Mouse (Mus musculus): ENCODE measurements at regions not wholly inside any gene's neighbourhood (a gene's known extent, or its start where the extent isn't known, plus 50 kb on each side); places are given as distances from the start of the nearest gene placed in this dataset.
"Not testable (repeated sequence)": the region's sequence is repeated elsewhere in the genome, so short reads cannot be mapped to it uniquely, and the experiment has no call there.

DNA sequence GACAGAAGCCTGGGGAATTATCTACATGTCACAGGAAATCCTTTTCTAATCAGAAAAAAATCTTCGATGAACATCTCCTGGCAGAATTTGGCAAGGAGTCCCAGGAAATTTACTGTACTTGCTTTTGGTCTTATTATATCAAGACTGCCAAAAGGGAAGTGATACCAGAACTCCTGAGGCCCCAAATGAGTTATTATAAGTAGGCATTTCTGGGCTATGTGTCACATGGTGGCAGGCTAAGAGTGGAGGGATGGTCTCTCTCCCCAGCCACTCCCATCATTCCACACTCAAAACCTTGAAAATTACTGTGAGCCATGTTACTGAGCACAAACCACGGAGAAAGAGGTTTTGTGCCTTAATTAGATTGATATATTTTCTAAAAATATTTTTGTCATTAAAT lies 94.0 kb upstream of the Cdk6 start:
- no peak for DNase-seq (ENCODE audit: low spot score)

DNA sequence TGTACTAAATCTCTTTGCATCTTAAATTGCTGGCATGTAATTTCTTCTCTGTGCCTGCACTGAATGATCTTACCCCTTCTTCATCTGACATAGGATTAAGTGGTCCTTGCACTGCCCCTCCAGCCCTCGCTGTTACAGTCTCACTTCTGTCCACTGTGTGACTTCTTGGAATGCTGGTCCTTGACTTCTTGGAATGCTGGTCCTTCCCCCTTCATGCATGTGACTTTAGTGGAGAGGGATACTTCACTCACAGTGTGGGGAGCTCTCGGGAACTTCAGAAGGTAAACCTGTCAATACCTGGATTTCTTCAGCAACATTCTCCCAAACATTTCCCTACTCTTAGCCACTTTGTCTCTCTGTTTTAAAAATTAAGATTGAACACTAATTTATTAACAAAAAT lies 91.0 kb upstream of the Cdk6 start:
- DNase-seq (ENCODE audit: low spot score) = no peak

DNA sequence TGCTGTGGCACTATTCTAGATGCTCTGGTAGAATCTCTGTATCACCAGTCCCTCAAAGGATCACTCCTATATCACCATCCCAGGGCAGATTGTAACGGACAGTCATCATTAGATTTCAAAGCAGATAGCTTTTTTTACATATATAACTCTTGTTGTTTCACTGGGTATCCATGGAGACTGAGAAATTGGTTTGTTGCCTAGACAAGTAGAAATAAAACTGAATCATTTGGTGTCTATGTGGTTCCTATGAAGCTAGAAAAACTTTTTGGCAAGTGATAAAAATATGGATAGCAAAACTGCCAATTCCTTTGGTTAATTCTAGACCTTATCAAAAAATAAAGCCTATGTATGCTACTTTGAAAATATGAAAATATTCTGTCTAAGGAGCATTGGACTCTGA lies 81.0 kb upstream of the Cdk6 start:
- no peak for DNase-seq (ENCODE audit: low spot score)

DNA sequence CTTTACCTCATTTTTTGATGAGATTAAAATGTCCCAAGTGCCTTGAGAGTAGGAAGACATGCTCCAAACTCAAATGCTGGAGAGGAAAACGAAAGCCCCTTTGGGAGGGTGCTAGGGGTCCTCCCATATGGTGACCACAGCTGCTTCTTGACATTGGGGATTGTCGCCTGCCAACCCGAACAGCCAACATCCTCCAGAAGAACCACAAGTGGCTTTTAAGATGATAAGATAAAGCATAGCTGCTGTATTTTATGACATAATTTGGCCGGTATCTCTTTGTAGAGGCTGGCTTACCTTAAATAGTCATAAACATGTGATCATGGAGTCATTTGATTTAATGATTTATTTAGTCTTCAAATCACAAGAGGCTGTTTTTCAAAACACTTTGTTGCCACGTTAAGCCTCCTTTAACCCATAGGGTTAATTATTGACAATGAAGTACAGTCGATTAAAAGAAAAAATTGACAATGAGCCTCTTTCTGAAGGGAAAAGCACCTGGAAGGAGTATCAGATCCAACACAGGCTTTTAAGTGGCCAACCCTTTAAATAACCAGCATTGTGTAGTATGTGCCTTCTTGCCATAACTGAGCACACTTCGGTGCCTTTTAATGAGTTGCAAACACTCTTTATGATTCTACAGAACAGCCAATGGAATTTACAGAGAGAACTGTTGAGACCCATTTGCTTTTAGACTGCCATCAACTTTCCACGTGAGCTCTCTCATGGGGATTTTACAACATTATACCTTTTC lies 76.1 kb upstream of the Cdk6 start:
- DNase-seq (ENCODE audit: low spot score) = not testable (repeated sequence)

DNA sequence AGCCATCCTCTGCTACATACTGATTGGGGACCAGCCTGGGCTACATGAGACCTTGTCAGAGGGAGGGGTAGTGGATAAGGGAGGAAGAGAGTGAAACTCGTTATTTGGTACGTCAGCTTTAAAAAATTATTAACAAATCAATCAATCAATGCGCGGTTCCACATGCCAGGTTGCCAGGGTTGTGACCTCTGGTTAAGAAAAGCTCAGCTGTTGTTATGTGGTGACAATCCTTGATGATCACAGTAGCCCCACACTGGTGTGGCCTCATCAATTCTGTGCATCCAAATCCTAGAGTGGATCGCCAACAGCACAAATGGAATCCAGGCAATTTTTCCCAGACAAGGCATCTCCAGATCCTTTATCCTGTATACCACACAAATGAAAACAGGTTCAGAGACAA lies 74.3 kb upstream of the Cdk6 start:
- DNase-seq (ENCODE audit: low spot score) = no peak

DNA sequence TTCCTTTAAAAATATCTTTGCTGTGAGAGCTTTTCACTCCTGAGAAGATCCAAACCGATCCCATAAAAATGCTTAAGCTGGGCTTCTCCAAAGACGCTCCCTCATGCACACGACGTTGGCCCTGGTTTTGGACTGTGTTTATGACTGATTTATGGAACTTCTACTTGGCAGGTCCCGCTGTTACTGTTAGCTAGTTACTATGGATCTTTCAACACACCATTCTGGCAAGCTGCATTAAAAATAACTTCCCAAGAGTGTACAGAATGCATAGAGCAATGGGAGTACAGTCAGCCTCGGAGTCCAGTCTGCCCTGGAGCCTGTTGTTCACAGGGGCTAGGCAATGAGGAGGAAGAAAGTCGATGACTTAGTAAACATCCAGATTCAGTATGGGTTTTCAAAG lies 71.5 kb upstream of the Cdk6 start:
- DNase-seq (ENCODE audit: low spot score) = no peak

DNA sequence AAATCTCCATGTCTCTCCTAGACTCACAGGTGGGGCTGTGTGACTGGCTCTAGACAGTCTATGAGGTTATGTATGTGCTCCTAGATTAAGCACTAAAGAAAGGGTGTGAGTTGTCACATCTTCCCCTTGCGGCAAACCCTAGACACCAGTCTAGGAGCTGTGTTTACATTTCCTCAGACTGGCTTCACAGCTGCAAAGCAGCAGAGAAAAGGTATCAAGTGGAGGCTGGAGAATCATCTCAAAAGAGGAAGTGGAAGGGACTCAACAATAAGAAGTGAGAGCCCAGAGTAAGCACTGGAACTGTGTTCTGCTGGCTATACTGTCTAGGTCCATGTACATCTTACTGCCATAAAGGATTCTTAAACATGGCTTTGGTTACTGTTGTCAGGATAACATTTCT lies 68.1 kb upstream of the Cdk6 start:
- not testable (repeated sequence) for DNase-seq (ENCODE audit: low spot score)

DNA sequence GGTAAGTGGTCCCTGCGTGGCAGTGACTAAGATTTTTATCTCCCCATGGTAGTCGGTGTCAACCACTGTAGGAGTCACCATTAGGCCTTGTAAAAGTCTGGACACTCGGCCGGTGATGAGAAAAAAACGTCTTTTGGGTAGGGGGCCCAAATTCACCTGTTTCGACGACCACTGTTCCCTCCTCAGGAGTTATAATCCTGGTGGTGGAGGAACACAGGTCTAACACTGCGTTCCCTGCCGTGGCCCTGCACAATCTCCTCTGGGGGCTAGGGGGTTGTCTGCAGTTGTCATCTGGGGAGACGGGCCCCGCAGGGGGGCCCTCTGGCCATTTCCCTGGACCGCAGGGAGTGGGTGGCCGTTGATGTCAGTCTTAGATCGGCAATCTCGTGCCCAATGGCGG lies 64.0 kb upstream of the Cdk6 start:
- not testable (repeated sequence) for DNase-seq (ENCODE audit: low spot score)

DNA sequence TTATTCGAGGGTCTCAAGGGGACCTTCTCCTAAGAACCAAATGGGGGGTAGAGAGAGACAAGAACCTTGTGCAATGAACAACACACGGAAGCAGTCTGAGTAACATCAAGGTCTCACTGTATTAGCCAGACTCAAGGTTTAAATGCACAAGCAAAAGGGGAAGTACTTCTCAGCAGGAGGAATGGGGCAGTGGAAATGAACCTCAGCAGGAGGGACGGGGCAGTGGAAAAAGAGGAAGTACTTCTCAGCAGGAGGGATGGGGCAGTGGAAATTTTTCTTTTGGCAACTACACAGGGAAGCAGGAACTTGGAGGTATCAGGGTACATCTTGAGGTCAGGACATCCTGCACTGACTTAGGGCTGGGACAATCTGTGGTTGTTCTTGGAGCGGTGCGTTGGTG lies 62.3 kb upstream of the Cdk6 start:
- DNase-seq (ENCODE audit: low spot score) = not testable (repeated sequence)

DNA sequence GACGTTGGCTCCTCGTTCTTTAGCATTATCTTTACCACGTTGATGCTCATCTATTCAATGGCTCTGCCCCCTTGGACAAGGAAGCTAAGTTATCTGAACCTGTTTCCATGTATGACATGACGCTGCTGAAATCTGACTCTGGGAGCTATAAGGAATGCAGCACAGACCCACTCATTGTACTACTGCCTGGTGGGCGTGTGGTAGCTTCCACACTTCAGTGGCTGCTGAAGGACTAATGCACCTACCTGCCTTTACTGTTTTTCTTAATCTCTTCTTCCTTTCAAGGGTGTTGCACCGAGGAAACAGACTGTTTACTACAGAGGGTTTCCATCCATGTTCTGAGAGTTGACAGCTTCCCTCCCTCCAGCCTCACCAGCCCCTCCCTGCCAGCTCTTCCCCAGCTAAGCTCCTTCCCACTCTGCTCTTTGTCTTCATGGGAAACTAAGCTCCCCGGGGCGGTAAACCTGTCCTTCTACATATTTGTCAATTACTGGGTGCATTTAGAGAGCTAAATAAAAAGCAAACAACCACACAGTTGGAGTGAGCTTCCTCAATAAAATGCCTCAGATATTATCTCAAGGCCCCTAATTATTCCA lies 59.3 kb upstream of the Cdk6 start:
- not testable (repeated sequence) for DNase-seq (ENCODE audit: low spot score)

DNA sequence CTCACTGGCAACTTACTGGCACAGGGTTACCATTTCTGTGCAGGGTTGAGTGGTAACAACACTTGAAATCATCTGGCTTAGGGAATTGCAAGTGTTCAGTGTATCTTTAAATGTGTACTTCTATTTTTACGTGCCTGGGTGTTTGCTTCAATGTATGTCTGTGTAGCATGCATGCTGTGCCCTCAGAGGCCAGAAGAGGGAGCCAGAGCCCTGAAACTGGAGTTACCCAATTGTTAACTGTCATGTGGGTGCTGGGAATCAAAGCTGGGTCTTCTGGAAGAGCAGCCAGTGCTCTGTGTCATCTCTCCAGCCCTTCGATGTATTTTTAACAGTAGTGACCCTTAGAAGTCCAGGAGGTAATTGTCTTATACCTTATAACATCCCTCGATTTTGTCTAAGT lies 58.2 kb upstream of the Cdk6 start:
- DNase-seq (ENCODE audit: low spot score) = no peak

DNA sequence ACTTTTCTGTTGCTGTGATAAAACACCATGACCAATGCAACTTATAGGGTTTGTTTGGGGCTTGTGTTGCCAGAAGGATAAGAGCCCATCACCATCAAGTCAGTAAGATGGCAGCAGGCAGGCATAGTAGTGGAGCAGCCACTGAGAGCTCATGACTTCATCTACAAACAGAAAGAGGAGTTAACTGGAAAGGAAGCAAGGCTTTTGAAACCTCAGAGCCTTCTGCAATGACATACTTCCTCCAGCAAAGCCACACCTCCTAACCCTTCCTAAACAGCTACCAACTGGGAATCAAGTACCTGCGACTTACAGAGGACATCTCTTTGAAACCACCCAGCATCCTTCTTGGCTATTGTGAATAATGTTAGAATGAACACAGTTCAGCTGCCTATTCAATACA lies 57.0 kb upstream of the Cdk6 start:
- DNase-seq (ENCODE audit: low spot score) = not testable (repeated sequence)

DNA sequence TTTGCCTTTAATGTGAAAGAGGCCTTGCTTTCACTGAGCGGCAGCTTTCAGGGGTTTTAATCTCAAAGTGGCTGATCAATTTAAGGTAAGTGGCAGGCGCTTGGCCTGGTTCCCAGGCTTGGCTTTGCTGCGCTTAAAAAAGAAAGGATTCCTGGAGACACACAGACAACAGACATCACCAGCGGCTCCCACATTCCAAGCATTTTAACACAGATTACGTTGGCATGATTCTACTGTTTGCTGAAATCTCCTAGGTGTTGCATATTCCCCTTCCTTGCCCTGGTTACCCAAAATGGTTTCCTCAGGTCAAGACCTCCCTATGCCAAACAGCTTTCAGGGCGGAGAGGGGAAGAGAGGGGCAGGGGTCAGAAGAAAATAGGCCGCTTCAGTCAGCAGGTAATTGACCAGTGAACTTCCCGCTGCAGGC lies 51.3 kb upstream of the Cdk6 start:
- DNase-seq (ENCODE audit: low spot score) = peak; percentile 13
